Mouse (Mus musculus) cerebellum, adult 2 months (tissue): ENCODE measurements at regions not wholly inside any gene's neighbourhood (a gene's known extent, or its start where the extent isn't known, plus 50 kb on each side); places are given as distances from the start of the nearest gene placed in this dataset.

Source experiments
- CTCF ChIP-seq: fragments of 200-500 bp; IDR thresholded peaks from 2 replicates; pipeline ENCODE4 v1.5.1; 2011; ENCODE audit warnings: low read depth, mild to moderate bottlenecking, control low read depth, low read length, moderate library complexity, borderline replicate concordance; ENCODE audit not compliant: insufficient read depth
- POLR2A ChIP-seq: fragments of 200-500 bp; IDR thresholded peaks from 2 replicates; pipeline ENCODE4 v1.6.1; 2011; ENCODE audit warnings: low read length, control low read depth, borderline replicate concordance; ENCODE audit not compliant: insufficient read depth

DNA sequence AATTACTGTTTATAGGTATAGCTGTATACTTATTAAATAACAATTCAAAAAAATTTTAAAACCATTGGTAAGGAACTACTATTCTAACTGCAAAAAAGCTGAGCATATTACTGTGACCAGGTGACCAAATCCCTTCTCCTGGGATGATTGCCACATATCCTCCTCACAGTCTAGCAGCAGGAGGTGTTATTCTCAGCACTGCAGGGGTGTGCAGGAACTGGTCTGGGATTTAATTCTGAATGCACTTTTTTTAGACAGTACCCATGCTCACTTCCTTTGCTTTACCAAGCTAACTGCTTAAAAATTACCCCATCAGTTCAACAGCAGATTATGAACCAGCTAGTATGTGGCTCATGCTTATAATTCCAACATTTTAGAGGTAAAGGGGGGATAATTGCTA is 195.5 kb upstream of the Tyrp1 start:
- no peak for TF ChIP-seq CTCF
- TF ChIP-seq POLR2A: no peak
